Mouse (Mus musculus): ENCODE measurements at regions not wholly inside any gene's neighbourhood (a gene's known extent, or its start where the extent isn't known, plus 50 kb on each side); places are given as distances from the start of the nearest gene placed in this dataset.

GRCm38 (mm10) chr12:6444026-6444425 lies 1068.5 kb upstream of the Klhl29 start:
- intact Hi-C loops (cut with DNase I) = no loop called here
- no peak for DNase-seq (ENCODE audit: low spot score in 2 of 2)

GRCm38 (mm10) chr12:6417804-6418203 lies 1042.3 kb upstream of the Klhl29 start:
- DNase-seq (ENCODE audit: low spot score in 2 of 2) = no peak
- intact Hi-C loops (cut with DNase I) = no loop called here

- intact Hi-C loops (cut with DNase I) = no loop called here
- no peak for DNase-seq (ENCODE audit: low spot score in 2 of 2)
These were observed 1025.1 kb upstream of the Klhl29 start for GRCm38 (mm10) chr12:6400591-6400990.

- peak in 1 of 2 experiments; percentile 7 for DNase-seq (ENCODE audit: low spot score in 2 of 2)
- intact Hi-C loops (cut with DNase I) = no loop called here
These were observed 1006.4 kb upstream of the Klhl29 start for GRCm38 (mm10) chr12:6381833-6382232.

- intact Hi-C loops (cut with DNase I) = no loop called here
- no peak for DNase-seq (ENCODE audit: low spot score in 2 of 2)
These were observed 992.1 kb upstream of the Klhl29 start for GRCm38 (mm10) chr12:6367611-6368010.
